Mouse (Mus musculus) brain, adult 2 months (tissue): ENCODE results near the gene Sfta2.
A peak's percentile ranks its signal among the peaks of the same experiment; 100 is the strongest.

Experiments
- DNase-seq: peaks from one replicate; pipeline ENCODE4 v3.0.0; 2011; ENCODE audit warnings: low read depth, low spot score

Sfta2 gene

DNA sequence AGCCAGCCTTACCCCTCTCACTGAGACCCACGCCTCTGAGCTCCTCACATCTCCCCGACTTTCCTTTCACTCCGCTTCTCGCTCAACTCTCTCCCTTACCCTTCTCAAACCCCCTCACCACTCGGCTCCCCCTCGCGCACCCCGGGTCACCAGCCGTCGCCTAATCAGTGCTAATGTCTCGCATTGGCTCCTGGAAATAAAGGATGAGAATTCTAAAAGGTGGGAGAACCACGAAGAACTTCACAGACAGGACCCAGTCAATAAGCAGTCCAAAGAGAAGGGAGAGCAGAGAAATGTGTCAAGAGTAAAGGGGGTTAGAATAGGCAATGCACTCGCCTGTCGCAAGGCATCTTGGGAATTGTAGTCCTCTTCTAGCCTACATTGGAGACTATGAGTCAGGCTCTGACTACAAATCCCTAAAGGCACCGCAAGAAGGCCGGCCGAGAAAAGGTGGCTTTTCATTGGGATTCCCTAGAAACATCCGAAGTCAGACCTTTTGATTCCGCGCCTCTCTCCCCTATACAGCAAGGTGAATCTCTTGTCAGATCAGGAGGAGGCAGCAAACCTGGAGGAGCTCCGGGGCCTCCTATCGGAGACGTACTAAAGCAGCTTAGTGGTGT is 72.2 kb downstream of the Sfta2 start, which contains the start of gene Gtf2h4:
Gene Gtf2h4 (minus strand): TSS at position 324 of the 620 bp plus-strand sequence.
- peak; percentile 99 for DNase-seq

DNA sequence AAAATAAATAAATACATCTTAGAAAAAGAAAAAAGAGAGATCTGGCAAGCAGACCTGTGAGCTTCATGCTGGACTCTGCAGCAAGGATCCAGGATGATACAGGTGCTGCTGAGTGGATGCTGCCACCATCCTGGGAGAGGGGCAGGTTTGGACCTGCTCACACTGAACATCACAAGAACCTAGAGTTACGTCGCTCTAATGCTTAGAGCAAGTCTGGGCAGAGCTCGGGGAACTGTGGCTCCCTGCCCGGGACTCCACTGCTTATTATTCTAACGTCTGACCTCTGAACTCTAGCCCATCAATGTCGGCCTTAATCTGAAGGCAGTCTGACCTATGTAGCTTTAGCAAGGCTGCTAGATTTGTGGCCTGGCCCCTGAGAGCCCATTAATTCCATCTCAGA is 79.2 kb downstream of the Sfta2 start:
- DNase-seq: no peak

DNA sequence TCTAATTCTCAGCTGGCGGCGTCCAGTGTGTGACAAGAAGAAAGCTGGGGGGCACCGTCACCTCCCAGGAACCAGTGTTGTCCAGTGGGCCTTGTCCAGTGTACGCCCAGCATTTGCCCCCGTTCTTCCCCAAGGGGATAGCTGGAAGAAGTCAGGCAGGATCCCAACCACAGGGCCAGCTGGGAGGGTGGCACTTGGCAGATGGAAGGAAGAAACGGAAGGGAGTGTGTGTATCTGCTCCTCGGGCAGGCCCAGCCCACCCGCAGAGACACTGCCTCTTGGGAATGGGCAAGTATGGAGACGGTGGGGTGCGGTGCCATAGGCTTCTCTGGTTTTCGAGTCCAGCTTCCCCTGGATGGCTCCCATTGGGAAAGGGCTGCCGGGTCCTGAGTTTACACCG is 80.6 kb downstream of the Sfta2 start:
- DNase-seq: no peak

DNA sequence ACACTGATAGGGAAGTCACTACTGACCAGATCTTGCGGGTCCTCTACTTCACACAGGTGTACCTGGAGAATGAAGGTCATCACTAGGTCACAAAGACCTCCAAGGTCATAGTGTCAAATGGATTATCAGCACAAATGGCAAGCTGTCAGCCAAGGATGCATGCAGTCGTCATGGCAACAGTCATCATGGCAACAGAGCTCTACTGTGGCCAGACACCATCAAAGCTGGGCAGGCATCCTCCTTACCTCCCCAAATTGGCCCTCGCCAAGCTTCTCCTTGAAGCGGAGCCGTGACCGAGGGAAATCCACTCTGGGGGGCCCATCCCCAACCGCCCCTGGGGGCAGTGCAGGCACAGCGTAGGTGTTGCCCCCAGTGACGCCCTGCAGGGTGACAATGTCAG is 83.7 kb downstream of the Sfta2 start:
- DNase-seq: peak; percentile 31

DNA sequence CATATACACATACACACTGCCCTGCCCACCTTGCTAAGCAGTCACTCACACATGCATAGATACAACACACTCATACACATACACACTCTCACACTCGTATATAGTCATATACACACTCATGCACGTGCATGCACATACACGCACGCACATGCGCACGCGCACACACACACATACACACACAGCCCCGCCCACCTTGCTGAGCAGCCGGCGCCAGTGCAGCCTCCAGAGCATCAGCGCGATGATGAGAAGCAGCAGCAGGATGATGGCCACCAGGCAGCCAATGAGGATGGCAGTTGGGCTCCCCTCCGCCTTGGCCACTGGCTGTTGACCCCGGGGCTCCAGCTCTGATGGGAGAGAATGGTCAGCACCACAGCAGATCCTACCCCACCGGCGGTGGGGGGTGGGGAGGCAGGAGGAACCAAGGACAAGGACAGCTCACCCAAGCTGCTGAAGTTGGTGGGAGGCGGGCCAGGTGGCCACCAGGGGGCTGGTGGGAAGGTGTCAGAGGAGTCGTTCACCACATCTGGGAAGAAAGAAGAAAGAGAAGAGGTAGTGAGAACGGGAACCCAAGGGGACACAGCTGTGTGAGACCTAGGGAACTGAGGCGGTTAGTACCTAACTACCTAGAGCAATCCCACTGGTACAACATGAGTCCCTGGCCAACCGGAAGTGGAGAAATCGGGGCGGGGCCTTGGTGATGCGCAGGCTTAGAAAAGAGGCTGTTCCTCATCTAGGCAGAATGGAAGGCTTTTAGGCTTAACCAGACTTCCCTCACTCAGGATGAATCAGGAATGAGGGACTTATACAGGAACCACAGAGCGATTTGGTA is 87.2 kb downstream of the Sfta2 start:
- DNase-seq: no peak

DNA sequence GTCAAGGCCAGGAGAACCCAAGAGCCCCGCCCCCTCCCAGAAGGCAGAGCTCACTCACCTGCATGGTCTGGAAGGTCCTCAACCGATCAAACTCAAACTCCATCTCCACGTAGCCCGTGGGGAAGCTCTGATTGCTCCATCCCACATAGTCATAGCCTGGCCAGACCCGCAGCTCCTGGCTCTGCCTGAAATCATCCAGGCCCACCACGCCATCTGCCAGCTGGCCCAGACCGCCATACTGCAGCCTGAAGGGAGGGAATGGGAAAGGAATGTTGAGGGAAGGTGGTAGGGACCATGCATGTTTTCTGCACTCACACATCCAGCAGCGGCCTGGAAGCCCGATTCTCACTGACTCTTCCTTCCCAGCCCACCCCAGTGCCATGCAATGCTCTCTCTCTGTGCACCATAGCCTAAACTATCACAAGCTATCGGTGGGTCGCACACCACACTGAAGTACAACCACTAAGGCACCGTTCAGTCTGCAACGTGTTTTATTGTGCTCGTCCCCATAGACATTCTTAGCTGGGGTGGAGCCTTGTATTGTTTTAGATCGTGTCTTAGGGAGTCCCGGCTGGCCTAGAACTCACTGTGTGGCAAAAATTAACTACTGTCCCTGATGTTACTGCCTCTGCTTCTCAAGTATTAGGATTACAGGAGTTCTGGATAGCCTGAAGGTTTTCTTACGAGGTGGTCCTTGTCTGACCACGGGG is 88.7 kb downstream of the Sfta2 start:
- DNase-seq: no peak

DNA sequence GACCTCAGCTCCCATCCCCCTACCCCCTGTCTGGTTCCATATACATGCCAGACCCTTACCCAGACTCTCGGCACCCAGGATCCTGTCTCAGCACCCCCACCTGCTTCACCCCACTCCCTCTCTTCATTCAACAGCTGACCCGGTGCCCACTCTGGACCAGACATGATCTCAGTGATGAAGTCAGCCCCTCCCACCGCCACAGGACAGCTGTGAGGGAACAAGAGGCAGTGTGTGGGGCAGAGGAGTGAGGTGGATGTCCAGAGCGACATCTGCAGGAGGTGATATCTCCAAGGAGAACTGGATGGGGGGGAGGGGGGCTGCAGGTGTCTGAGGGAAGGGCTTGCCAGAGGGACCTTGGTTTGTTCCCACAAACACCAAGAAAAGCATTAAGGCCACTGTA is 90.5 kb downstream of the Sfta2 start:
- peak; percentile 66 for DNase-seq

DNA sequence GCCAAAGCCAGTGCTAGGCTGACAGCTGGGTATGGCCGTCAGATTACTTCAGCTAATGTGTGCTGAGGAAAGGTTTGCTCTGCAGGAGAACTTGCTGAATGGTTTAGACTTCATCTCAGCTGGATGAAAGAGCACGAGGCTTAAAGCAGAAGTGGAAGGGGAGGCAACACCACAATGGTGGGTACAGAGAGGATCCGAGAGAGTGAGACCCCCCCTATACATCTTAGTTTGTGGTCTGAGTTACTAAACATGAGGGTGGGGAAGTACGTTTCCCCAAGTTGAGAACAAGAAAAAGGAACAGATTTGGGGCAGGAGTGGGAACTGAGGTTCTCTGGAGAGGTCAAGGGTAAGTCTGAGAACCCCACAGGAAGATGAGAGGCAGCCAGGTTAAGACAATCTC is 91.0 kb downstream of the Sfta2 start:
- no peak for DNase-seq

DNA sequence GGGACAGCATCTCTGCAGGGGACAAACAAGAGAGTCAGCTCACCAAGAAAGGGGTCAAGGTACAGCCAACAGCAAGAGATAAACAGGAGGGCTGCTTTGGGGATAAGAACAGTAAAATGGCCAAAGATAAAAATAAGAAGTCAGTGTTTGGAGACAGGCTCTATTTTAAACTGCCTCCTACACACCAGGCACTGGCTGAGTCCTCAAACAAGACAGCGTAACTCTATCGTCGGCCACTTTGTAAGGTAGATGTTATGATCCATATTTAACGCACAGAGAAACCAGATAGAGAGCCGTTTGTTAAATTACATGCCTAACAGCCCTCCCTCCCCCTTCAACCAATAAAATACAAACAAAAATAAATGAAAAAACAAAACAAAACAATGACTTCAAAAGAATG is 92.6 kb downstream of the Sfta2 start:
- peak; percentile 58 for DNase-seq

DNA sequence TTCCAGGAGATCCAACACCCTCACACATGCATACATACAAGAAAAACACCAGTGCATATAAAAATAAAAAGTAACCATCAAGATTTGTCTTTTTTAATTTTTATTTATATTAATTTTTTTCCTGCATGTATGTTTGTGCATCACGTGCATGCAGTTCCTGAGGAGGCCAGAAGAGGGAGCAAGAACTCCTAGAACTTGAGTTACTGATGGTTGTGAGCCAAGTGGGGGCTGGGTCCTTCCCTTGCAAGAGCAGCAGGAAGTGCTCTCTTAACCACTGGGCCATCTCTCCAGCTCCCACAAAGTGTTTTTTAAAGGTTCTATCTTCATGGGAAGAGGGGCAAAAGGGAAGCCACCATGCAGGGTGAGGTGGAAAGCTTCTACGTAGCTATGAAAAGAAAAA is 93.9 kb downstream of the Sfta2 start:
- peak; percentile 65 for DNase-seq

DNA sequence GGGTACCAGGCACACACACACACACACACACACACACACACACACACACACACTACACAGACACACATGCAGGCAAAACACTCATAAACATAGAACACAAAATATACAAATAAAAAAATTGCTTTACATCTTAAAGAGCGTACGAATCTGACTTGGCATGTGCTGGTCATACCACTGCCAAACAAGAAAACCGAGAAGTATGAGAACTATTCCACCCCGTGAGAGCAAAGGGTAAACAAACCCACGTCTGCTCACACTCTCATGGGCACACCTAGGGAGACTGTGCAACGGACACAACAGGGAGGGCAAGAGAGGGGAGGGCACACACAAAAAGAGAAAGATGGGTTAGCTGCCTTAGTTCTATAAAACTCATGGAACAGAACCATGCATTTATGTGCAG is 95.3 kb downstream of the Sfta2 start:
- DNase-seq: no peak

DNA sequence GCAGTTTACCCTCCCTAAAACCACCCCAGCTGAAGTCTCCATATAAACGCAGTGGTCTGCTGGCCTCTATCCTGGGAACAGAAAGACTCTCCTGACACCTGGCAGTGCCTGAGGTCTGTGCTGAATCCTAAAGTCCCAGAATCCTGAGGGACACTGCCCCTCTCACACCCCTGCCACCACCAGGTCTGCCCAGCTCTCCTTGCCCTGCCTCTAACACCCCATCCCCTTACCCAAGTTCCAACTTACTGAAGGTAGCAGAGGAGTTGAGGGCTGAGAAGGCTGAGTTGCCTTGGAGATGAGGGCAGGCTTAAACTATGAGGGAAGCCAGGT is 96.0 kb downstream of the Sfta2 start:
- DNase-seq: no peak

DNA sequence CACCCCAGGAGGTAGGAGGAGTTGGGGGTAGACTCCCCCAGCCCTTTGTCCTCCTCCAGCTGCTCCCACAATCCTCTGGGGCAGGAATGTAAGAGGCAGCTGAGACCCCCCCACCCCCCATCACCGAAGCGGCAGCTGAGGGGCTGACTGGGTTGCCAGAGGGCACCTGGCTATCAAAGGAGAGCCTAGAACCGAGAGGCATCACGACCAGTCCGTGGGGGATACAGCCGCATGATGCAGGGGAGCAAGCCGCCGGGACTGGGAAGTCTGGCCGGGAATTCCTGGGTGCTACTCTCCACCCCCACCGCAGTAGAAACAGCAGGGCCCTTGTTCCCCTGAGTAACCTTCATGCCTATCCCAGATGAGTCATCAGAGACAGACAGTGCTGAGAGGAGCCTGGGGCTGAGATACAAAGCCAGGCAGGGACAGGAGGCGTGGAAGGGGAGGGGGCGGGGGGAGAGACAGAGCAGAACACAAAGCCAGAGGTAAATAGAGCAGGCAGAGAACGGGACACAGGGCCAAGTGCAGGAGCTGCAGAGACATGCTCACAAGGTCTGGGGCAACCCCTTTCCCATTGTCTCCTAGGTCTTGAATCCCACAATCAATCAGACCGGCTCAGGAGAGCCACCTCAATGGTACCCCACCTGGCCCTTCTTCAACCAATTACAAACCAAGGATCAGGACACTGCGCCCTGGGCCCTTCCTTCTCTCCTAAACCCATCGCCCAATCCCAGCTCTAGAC is 96.6 kb downstream of the Sfta2 start:
- DNase-seq: peak; percentile 97

DNA sequence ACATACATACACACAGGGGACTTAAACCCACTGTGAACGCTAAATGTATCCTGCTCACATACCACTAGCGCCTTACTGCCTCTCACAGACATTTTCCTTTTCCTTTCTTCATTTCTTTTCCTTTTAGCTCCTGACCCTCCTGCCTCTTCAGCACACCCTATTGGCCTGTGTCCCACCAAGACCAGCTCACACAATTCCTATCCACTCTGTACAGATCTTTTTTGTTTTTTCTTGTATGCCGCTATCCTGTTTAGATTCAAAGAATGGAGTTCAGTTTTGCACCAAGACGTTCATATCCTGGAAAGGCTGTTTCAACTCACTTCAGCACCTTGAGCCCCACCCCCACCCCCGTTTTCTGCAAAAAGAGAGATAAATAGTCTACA is 97.1 kb downstream of the Sfta2 start:
- DNase-seq: no peak

DNA sequence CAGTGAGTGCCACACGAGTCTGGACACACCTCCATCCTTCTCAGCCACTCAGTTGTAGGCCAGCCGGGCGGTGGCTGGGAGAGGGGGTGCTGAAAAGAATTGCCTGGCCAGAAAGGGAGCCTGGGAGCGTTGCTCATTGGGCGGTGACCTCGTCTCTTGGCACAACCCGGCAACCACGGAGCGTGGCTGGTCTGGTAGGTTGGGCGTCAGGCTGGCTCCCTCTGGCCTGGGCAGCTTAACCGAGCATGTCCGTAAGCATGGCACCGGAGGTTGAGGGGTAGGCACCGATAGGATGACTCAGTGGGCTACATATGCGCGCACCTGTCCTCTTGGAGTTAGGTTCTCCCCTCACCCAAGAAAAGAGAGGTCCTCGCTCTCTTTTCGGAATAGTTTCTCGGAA is 98.6 kb downstream of the Sfta2 start:
- peak; percentile 95 for DNase-seq
